Mouse (Mus musculus) yolk sac, embryonic 10.5 days (tissue): ENCODE results near the gene Olfr1396.
A peak's percentile ranks its signal among the peaks of the same experiment; 100 is the strongest.
"Not testable (repeated sequence)": the region's sequence is repeated elsewhere in the genome, so short reads cannot be mapped to it uniquely, and the experiment has no call there.

ENCODE experiments used
- DNase-seq: peaks from one replicate; pipeline ENCODE4 v3.0.0-alpha.2; 2017; ENCODE audit warnings: low spot score

The Olfr1396 gene

GRCm38 (mm10) chr11:49090551-49090950, 24.1 kb downstream of the Olfr1396 start:
- no peak for DNase-seq

GRCm38 (mm10) chr11:49089735-49090507, 24.8 kb downstream of the Olfr1396 start:
- no peak for DNase-seq

DNA sequence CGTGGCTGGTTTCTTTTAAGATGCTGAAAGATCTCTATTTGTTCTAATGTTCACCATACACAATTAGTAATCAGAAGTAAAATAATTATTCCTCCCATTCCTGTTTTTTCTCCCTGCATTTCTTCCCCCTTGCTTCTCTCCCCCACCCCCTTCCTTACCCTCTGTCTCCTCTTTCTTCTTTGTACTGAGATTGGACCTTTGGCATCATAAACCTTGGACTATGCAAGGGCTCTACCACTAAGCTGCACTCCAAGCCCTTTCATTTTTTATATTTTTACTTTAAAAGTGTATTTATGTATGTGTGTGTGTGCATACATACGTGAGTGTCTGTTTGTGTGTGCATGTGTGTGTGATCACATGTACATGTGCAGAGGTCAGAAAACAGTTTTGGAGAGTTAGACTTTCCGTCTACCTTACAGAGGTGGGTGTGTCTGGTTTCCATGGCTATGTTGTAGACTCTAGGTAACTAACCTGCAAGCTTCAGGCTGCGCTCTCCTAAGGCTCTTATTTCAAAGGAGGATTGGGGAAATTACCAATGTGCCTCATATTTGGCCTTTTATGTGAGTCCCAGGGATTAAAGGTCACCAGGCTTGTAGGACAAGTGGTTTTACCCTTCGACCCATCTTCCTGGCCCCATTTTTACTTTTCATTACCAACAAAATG, 25.6 kb downstream of the Olfr1396 start:
- no peak for DNase-seq

GRCm38 (mm10) chr11:49087830-49088616, 26.7 kb downstream of the Olfr1396 start:
- DNase-seq = peak; percentile 40

- DNase-seq = no peak
These were observed 27.8 kb downstream of the Olfr1396 start for GRCm38 (mm10) chr11:49086858-49087361.

GRCm38 (mm10) chr11:49084875-49085274, 29.8 kb downstream of the Olfr1396 start:
- no peak for DNase-seq

DNA sequence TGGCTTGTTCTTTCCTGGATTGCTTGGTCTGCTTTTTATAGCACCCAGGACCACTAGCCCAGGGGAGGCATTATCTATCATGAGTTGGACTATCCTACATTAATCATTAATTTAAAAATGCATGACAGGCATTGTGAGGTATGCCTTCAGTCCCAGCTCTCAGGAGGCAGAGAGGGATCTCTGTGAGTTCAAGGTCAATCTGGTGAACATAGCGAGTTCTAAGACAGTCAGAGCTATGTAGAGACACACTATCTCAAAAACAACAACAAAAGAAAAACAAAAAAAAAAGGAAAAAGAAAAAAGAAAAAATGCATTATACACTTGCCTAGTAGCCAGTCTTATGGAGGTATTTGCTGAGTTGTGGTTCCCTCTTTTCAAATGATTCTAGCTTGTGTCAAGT, 30.3 kb downstream of the Olfr1396 start:
- no peak for DNase-seq

DNA sequence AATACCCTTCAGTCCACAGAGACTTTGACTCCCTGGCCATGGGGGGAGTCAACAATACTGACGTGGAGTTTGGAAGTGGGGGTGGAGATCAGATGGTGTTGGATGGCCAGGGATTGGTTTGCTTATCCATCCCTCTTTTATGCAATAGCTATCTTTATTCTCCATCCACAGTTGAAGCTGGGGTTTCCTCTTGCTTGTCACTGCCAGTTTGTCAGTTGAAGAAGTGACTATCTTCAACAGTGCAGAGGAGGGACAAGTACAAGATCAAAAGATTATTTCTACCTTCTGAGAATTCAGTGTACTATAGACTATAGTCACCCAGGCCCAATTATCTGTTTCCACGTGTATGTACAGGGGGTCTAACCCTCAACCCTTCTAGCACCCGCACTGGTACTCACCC, 30.9 kb downstream of the Olfr1396 start:
- DNase-seq = no peak

DNA sequence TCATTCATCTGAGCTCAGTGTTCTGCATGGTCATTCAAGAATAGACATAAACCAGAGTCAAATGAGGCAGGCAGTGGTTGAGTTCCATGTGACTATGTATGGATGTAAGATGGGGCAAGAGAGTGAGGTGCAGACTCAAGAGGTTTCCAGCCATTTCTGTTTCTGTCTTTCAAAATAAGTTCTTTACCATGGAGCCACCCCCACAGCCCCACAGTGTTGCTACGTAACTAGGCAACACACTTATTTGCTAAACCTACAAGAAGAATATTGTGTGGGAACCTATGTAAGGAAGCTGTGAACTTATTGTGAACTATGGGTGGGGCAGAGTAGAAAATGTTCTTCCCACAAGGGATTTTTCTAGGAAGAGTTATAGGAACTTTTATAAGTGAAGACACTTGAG, 31.5 kb downstream of the Olfr1396 start:
- DNase-seq = no peak

GRCm38 (mm10) chr11:49081886-49082285, 32.8 kb downstream of the Olfr1396 start:
- no peak for DNase-seq

DNA sequence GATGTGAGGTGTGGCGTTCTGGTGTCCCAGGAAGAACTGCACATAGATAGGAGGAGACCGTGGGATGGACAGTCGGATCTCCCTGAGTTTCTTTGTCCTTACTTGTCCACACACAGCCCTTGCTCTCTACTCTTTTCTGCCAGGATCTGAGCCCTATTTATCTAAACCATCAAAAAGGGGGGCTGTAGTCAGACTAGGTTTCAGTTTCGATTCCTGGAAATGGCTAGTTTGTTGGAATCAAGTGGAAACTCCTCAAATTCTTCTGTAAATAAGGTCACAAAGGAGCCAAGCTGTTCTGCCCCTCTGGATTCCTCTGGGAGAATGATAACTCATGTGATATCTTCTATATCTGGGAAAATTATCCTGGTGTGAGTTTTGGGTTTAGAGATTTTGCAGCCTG, 33.3 kb downstream of the Olfr1396 start:
- DNase-seq = no peak

DNA sequence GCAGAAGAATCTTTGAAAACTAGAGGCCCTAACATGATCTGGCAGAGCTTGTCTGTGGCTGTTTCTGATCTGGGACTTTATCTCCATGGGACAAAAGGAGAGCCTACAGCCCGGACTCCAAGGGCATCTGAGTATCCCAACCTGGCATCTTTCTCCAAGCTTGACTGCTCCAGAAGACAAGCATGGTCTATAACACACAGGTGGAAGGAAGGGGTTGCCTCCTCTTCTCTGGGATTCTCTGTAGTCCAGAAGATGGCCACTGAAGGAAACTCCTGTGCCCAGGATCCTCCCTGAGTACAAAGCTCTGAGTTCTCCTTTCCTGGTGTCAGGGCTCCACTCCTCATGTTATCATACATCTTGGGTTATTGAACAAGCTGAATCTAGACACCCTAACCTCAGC, 34.0 kb downstream of the Olfr1396 start:
- no peak for DNase-seq

- no peak for DNase-seq
These were observed 36.0 kb downstream of the Olfr1396 start for GRCm38 (mm10) chr11:49078719-49079118.

DNA sequence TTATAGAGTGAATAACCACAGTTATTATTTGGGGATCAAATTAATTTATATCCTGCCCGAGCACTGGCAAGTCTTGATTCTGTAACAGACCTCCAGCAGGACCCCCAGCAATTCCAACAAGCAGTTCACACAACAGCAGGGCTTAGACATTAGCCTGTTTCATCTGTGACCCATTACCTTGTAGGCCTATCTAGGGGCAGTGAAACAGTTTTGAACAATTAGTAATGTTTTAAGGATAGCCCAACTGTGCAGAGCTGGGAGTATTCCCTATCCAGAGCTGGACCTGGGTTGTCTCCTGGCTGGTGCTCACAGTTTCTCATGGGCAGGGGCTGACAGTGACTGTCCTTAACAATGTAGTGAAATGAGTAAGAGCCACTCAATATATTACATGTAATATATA, 37.7 kb downstream of the Olfr1396 start:
- no peak for DNase-seq

DNA sequence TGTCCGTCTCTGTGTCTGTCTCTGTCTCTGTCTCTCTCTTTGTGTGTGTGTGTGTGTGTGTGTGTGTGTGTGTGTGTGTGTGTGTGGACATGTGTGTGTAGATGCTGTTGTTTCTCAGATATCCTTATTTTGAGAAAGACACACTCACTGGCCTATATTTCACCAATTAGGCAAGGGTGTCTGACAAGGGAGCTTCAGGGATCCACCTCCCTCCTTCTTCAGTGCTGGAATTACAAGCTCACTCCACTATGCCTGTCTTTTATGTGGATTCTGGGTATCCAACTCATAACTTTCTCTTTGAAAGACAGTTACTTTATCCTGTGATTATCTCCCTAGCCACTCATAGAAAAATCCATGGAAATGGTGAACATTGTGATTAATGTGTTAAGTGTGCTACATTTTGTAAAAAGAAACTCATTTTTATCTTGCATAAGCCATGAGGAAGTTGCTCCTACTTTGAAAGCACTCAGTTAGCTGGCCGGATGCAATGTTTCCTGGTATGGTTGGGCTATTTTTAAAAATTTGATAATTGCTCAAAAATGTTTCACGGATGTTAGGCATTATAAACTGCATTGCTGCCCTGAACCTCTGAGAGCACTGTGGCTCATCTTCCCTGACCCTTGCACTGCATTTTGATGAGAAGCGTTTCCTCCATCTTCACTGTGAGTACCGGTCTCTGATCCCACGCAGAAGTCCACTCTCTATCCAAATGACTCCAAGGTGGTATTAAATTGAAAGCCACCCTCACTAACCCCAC, 38.5 kb downstream of the Olfr1396 start, which contains the start of gene Ifi47:
TSS of gene Ifi47 (plus strand) at position 587 of the 757 bp plus-strand sequence.
- not testable (repeated sequence) for DNase-seq

- DNase-seq = no peak
These were observed 46.3 kb downstream of the Olfr1396 start for GRCm38 (mm10) chr11:49068358-49068757.

GRCm38 (mm10) chr11:49063713-49064469, 50.8 kb downstream of the Olfr1396 start, which contains the start of gene Tgtp2:
Tgtp2 (minus strand) TSS chr11:49064206.
- DNase-seq = not testable (repeated sequence)

DNA sequence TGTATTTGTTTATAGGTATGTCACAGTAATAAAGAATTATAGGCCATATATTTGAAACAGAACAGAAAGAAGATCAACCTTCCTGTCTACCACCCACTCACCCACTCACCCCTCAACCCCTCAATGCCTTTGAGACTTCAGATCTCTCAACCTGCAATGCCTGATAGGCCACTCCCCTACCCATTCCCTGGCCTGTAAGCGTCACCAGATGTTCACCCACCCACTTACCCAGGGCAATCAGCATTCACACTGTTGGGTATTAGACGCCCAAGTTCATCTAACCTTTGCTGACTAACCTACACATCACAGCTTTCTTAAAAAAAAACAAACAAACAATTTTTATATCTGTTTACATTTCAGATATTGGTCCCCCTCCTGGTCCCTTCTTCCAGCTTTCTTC, 52.8 kb downstream of the Olfr1396 start:
- not testable (repeated sequence) for DNase-seq

DNA sequence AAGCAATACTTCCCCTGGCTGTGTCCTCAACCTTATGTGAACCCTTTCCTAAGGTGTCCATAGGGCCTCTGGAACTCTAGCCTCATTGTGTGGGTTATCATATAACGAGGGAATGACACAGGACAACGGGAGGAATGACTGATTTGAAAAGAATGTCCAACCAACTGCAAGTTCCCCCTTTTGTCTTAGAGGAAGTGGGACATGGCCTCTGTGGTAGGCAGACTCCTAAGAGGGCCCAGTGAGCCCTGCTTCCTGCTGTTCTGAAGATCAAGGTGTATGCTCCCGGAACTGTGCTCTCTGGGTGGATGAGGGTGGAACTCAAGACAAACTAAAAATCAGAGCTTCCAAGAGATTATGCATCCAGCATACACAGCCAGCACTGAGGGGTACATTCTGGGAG, 54.6 kb downstream of the Olfr1396 start:
- not testable (repeated sequence) for DNase-seq
